Mouse (Mus musculus) cerebellum, adult 2 months (tissue): ENCODE measurements around the gene Pus7.

Experiments used
- CTCF ChIP-seq: fragments of 200-500 bp; IDR thresholded peaks from 2 replicates; pipeline ENCODE4 v1.5.1; 2011; ENCODE audit warnings: low read depth, mild to moderate bottlenecking, control low read depth, low read length, moderate library complexity, borderline replicate concordance; ENCODE audit not compliant: insufficient read depth
- POLR2A ChIP-seq: fragments of 200-500 bp; IDR thresholded peaks from 2 replicates; pipeline ENCODE4 v1.6.1; 2011; ENCODE audit warnings: low read length, control low read depth, borderline replicate concordance; ENCODE audit not compliant: insufficient read depth

DNA sequence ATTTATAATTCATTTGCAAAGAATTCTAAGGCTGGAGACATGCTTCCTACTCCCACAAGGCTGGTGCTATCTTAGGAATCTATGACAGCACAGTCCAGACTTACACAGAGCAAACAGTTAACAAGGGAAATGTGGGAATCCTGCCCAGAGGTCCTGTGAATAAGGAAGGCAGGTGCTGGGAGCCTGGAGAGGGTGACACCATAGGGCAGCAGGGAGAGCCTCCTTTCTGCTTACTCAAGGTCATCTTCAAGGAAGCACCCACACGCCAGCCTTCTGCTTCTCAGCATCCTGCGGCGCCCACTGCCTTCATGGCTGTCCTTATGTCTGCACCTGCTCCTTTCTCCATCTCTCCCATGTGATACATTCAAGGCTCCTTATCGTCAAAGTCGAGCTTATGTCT is 19.0 kb downstream of the Pus7 start:
- TF ChIP-seq POLR2A (no peak), CTCF (no peak)
